Mouse (Mus musculus) c-Kit-positive CD71-positive TER-119-negative erythroid progenitor cells, embryonic 14.5 days (primary cell): Measurements from ENCODE around the gene Vsx1.
A peak's percentile ranks its signal among the peaks of the same experiment; 100 is the strongest.

ENCODE experiments used
- DNase-seq: peaks from one replicate; pipeline ENCODE4 v3.0.0-alpha.2; 2013; ENCODE audit warnings: low read depth

Gene Vsx1

GRCm38 (mm10) chr2:150667820-150668766, 21.1 kb downstream of the Vsx1 start, which contains the start of gene Acss1:
Acss1 (minus strand) TSS chr2:150668500.
- peak; percentile 71 for DNase-seq

- DNase-seq, result peak; percentile 59
These were observed 21.9 kb downstream of the Vsx1 start for GRCm38 (mm10) chr2:150667065-150667819.

GRCm38 (mm10) chr2:150666723-150667064, 22.5 kb downstream of the Vsx1 start:
- no peak for DNase-seq

GRCm38 (mm10) chr2:150665534-150666451, 23.4 kb downstream of the Vsx1 start:
- peak; percentile 81 for DNase-seq

- peak; percentile 44 for DNase-seq
These were observed 24.2 kb downstream of the Vsx1 start for GRCm38 (mm10) chr2:150665006-150665405.

GRCm38 (mm10) chr2:150664152-150664920, 24.8 kb downstream of the Vsx1 start:
- DNase-seq, result peak; percentile 35

- DNase-seq, result peak; percentile 53
These were observed 25.9 kb downstream of the Vsx1 start for GRCm38 (mm10) chr2:150663255-150663654.

GRCm38 (mm10) chr2:150662007-150662406, 27.2 kb downstream of the Vsx1 start:
- no peak for DNase-seq

- no peak for DNase-seq
These were observed 28.3 kb downstream of the Vsx1 start for GRCm38 (mm10) chr2:150660668-150661451.

GRCm38 (mm10) chr2:150660049-150660448, 29.1 kb downstream of the Vsx1 start:
- no peak for DNase-seq

GRCm38 (mm10) chr2:150656975-150657768, 32.0 kb downstream of the Vsx1 start:
- no peak for DNase-seq

GRCm38 (mm10) chr2:150656112-150656511, 33.0 kb downstream of the Vsx1 start:
- no peak for DNase-seq

GRCm38 (mm10) chr2:150655290-150655689, 33.9 kb downstream of the Vsx1 start:
- no peak for DNase-seq

- no peak for DNase-seq
These were observed 34.3 kb downstream of the Vsx1 start for GRCm38 (mm10) chr2:150654814-150655213.

GRCm38 (mm10) chr2:150651366-150651765, 37.8 kb downstream of the Vsx1 start:
- DNase-seq, result no peak

- DNase-seq, result no peak
These were observed 38.6 kb downstream of the Vsx1 start for GRCm38 (mm10) chr2:150650511-150651074.

- DNase-seq, result no peak
These were observed 40.8 kb downstream of the Vsx1 start for GRCm38 (mm10) chr2:150648300-150648895.

GRCm38 (mm10) chr2:150647681-150648299, 41.4 kb downstream of the Vsx1 start:
- DNase-seq, result no peak
